Mouse (Mus musculus): ENCODE data around the gene Trim65. TPM values are rescaled to one million over a fixed set of nuclear protein-coding genes. Genes with fewer than 3 reads are reported as not detected.

The Trim65 gene
- polyA plus RNA-seq, 1 experiment: 13.3 TPM

DNA sequence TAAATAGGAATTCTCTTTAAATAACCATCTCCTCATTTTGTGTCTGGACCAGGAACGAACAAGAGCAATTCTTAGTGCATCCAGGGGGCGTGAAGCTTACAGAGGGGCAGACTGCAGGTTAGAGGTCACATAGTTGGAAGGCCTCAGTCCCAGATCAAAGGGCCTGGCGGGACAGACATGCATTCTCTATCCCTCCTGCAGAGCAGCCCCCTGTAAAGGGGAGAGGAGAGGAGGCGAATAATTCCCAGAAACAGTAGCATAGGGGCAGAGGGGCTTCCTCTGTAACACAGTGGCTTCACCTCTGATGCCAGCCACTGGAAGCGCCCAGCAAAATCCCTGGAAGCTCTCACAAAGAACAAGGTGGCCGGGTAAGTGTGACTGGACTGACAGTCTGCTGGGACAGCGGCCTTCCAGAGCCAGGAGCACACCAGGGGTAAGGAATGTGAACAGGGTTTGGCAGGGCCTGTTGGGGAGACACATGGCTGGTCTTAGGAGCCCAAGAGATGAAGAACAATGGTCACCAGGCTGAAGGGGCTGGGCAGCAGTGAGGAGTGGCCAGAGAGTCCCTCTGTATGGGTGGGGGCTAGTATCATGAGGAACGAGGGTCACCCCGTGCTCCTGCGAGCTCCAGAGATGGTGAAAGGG is 52.1 kb downstream of the Trim65 start:
- WGBS: 79% methylated on average over 10 of the region's 10 CpGs
- H3K27me3 ChIP-seq (ENCODE audit: control insufficient read depth, insufficient read depth, low read length): no peaks in the 10 kb centered on the region
- TF ChIP-seq CTCF (IDR thresholded peaks at IDR 0.05; ENCODE audit: extremely low read depth, insufficient read length, insufficient replicate concordance, low read depth, low read length): no peak
- no peak for TF ChIP-seq POLR2A (IDR thresholded peaks at IDR 0.05; ENCODE audit: low read depth, low read length)
- H3K36me3 ChIP-seq (ENCODE audit: control insufficient read depth, insufficient read depth, low read length): peaks cover 49% of the 10 kb centered on the region
- no peak overlapping the region for H3K4me3 ChIP-seq (ENCODE audit: low read depth, low read length)
- peaks cover 14% of the 10 kb centered on the region for H3K4me1 ChIP-seq (ENCODE audit: control insufficient read depth, insufficient read depth, insufficient read length, low read length)
- H3K27ac ChIP-seq (ENCODE audit: insufficient read depth, low read depth, low read length): no peak overlapping the region

DNA sequence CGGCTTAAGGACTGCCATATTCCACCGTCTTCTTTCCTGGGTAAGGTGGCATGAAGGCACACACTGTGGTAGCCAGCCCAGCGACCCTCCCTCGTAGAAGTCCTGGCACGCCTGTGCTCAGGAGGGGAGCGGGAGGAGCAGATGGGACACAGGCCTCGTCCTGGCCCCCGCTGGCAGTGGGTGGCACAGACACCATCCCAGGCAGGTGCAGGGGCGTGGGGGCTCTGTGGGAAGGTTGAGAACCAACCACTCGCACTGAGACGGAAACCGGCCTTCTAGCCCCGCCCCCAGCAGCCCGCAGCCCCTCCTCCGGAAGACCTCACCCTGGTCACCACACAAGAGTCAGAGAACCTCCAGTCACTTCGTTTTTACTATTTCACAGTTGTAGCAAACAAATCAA is 52.7 kb downstream of the Trim65 start:
- Histone ChIP-seq H3K27me3 (ENCODE audit: control insufficient read depth, insufficient read depth, low read length) (no peaks in the 10 kb centered on the region), H3K4me1 (ENCODE audit: control insufficient read depth, insufficient read depth, insufficient read length, low read length) (peaks cover 14% of the 10 kb centered on the region), H3K27ac (ENCODE audit: insufficient read depth, low read depth, low read length) (peak overlapping the region; percentile 82), H3K4me3 (ENCODE audit: low read depth, low read length) (peak overlapping the region; percentile 55), H3K36me3 (ENCODE audit: control insufficient read depth, insufficient read depth, low read length) (peaks cover 44% of the 10 kb centered on the region)
- 12% methylated on average over 16 of the region's 16 CpGs for WGBS
- TF ChIP-seq CTCF (IDR thresholded peaks at IDR 0.05; ENCODE audit: extremely low read depth, insufficient read length, insufficient replicate concordance, low read depth, low read length) (no peak), POLR2A (IDR thresholded peaks at IDR 0.05; ENCODE audit: low read depth, low read length) (no peak)

DNA sequence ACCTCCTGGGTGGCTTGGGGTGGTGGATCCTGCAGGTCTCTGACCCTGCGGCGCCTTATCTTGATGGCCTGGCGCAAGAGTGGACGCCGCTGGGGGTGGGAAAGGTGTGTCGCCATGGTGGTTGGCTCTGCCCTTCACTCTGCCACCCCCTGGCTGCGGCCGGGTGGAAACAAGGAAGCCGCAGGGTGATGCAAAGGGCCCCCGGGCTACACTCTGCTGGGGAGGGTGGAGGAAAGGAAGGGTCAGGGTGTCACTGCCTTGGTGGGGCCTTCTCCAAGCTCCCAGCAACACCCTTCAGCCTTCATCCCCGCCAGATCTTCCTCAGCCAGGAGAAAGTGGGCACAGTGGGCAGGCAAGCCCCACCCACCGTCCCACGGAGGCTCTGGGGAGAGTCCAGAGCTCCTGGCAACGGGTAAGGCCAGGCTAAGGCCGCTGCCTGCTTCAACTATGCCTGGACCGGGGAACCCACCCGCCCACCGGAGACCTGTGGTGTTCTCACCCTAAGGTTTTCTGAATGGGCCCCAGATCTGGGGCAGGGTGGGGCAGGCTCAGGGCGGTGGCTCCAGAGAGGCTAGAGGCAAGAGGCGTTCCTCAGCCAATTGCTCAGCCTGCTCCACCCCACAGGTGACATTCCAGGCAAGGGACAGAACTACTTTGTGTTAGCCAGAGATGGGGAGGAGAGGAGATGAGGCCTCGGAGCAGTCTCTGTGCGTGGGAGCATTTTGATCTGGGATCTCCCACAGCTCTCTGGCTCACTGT is 53.3 kb downstream of the Trim65 start, which contains the start of gene Unc13d:
Unc13d (minus strand) TSS at position 516 of the 759 bp plus-strand sequence.
- peaks cover 14% of the 10 kb centered on the region for H3K4me1 ChIP-seq (ENCODE audit: control insufficient read depth, insufficient read depth, insufficient read length, low read length)
- H3K27me3 ChIP-seq (ENCODE audit: control insufficient read depth, insufficient read depth, low read length): no peaks in the 10 kb centered on the region
- peak within 1 kb of the TSS; percentile 55 for H3K4me3 ChIP-seq (ENCODE audit: low read depth, low read length)
- TF ChIP-seq CTCF (IDR thresholded peaks at IDR 0.05; ENCODE audit: extremely low read depth, insufficient read length, insufficient replicate concordance, low read depth, low read length): 0 out of 2 replicates have a peak, but pooled peaks have one; percentile 10
- TF ChIP-seq POLR2A (IDR thresholded peaks at IDR 0.05; ENCODE audit: low read depth, low read length): no peak; the same call in 1 of the 2 replicates
- H3K36me3 ChIP-seq (ENCODE audit: control insufficient read depth, insufficient read depth, low read length): peaks cover 40% of the 10 kb centered on the region
- peak within 1 kb of the TSS; percentile 82 for H3K27ac ChIP-seq (ENCODE audit: insufficient read depth, low read depth, low read length)
- 13% methylated on average over 22 of the region's 22 CpGs for WGBS

DNA sequence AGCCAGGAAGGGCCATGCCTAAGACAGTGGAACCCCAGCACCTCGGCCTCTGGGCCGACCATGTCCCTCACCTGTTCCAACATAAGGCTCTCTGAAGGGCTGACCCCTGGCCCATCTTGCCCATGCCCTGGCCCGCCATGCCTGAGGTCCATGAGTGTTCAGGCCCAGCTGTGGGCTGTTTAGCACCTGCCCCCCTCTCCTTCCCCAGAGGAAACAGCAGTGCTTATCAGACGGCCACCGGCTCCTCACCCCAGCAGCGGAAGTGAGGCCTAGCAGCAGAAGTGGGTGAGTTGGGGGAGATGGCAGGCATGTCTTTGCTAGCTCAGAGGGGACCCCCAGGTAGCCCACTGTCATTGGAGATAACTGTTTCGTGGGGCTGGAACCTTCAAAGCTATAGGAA is 54.1 kb downstream of the Trim65 start:
- no peaks in the 10 kb centered on the region for H3K27me3 ChIP-seq (ENCODE audit: control insufficient read depth, insufficient read depth, low read length)
- H3K4me1 ChIP-seq (ENCODE audit: control insufficient read depth, insufficient read depth, insufficient read length, low read length): peaks cover 14% of the 10 kb centered on the region
- no peak for TF ChIP-seq POLR2A (IDR thresholded peaks at IDR 0.05; ENCODE audit: low read depth, low read length)
- no peak for TF ChIP-seq CTCF (IDR thresholded peaks at IDR 0.05; ENCODE audit: extremely low read depth, insufficient read length, insufficient replicate concordance, low read depth, low read length)
- H3K27ac ChIP-seq (ENCODE audit: insufficient read depth, low read depth, low read length): peak overlapping the region; percentile 82
- WGBS: 79% methylated on average over 7 of the region's 7 CpGs
- H3K4me3 ChIP-seq (ENCODE audit: low read depth, low read length): peak overlapping the region; percentile 55
- H3K36me3 ChIP-seq (ENCODE audit: control insufficient read depth, insufficient read depth, low read length): peaks cover 33% of the 10 kb centered on the region

DNA sequence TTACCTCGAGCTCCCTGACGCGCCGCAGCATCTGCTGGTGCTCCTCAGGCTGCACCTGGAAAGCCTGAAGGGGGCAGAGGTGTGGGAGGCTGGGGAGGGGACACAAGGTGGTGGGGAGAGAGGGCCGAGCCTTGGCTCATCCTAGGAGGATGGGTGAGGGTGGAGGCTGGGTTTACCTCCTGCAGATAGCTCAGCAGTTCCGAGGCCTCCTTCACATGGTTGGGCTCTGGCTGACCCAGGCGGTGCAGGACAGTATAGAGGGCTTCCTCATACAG is 54.7 kb downstream of the Trim65 start:
- Histone ChIP-seq H3K4me3 (ENCODE audit: low read depth, low read length) (peak overlapping the region; percentile 55), H3K27me3 (ENCODE audit: control insufficient read depth, insufficient read depth, low read length) (no peaks in the 10 kb centered on the region), H3K27ac (ENCODE audit: insufficient read depth, low read depth, low read length) (no peak overlapping the region), H3K36me3 (ENCODE audit: control insufficient read depth, insufficient read depth, low read length) (peaks cover 27% of the 10 kb centered on the region), H3K4me1 (ENCODE audit: control insufficient read depth, insufficient read depth, insufficient read length, low read length) (peaks cover 14% of the 10 kb centered on the region)
- WGBS: 87% methylated on average over 7 of the region's 7 CpGs
- TF ChIP-seq CTCF (IDR thresholded peaks at IDR 0.05; ENCODE audit: extremely low read depth, insufficient read length, insufficient replicate concordance, low read depth, low read length): no peak
- TF ChIP-seq POLR2A (IDR thresholded peaks at IDR 0.05; ENCODE audit: low read depth, low read length): no peak

DNA sequence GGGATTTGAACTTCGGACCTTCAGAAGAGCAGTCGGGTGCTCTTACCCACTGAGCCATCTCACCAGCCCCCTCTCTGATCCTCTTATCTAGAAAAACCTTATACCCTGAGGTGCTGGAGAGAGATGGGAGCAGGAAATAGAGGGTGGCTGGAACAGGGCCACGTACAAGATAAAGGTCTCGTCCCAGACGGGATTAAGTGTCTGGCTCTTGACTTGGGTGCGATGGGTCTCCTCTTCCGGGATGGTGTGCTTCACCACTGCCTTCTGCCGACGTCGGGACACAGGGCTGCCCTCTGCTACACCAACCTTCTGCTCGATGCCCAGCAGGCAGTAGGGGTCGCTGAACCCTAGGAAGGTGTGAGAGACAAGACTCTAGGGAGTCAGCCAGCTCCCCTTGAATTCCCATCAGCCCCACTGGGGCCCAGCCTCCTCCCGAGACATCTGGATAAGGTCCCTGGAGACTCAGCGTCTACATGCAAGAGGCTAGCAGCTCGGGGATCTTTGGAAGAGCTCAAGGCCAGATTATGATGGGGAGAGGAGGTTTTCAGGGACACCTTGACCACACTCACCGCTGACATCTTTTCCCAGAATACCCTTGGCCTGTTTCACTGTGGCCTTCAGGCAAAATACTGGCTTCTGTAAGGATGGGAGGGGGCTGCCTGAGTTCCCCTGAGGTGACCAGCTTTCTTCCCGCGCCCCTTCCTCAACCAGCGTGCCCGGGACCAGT is 55.2 kb downstream of the Trim65 start:
- no peaks in the 10 kb centered on the region for H3K27me3 ChIP-seq (ENCODE audit: control insufficient read depth, insufficient read depth, low read length)
- no peak overlapping the region for H3K4me3 ChIP-seq (ENCODE audit: low read depth, low read length)
- WGBS: 55% methylated on average over 20 of the region's 20 CpGs
- H3K36me3 ChIP-seq (ENCODE audit: control insufficient read depth, insufficient read depth, low read length): peaks cover 22% of the 10 kb centered on the region
- TF ChIP-seq CTCF (IDR thresholded peaks at IDR 0.05; ENCODE audit: extremely low read depth, insufficient read length, insufficient replicate concordance, low read depth, low read length): no peak
- no peak for TF ChIP-seq POLR2A (IDR thresholded peaks at IDR 0.05; ENCODE audit: low read depth, low read length)
- no peak overlapping the region for H3K27ac ChIP-seq (ENCODE audit: insufficient read depth, low read depth, low read length)
- H3K4me1 ChIP-seq (ENCODE audit: control insufficient read depth, insufficient read depth, insufficient read length, low read length): peaks cover 14% of the 10 kb centered on the region
